Mouse (Mus musculus): Measurements from ENCODE around the gene Alpk1. TPM values are rescaled to one million over a fixed set of nuclear protein-coding genes. Genes with fewer than 3 reads are reported as not detected.

The Alpk1 gene
- polyA plus RNA-seq, 2 experiments = 0.19 to 0.59 TPM

DNA sequence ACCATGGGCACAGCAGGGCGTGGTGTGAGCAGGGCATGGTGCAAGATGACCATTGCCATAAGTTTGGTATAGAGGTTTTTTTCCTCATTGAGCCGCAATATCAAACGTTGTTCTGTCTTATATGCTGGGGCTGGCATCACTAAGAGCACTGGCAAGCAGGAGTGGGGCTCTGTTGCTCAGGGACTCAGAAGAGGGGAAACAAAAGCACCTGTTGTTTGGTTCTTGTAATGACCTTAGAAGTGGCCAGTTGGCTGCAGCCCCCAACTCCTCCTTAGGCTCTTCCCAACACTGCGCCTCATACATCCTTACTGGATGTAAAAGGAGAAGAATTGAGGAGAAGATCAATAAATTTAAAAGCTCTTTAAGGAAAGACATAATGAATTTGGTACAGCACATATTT lies 31.7 kb downstream of the Alpk1 start:
- Histone ChIP-seq H3K4me1 (replicated peaks; ENCODE audit: control insufficient read depth in 2 of 2, insufficient read depth in 2 of 2, low read length in 1 of 2) (no peaks in the 10 kb centered on the region), H3K27me3 (ENCODE audit: control insufficient read depth, insufficient read depth, low read length) (peaks cover 5% of the 10 kb centered on the region), H3K4me3 (ENCODE audit: insufficient read depth in 1 of 2, low read depth in 2 of 2, low read length in 2 of 2) (no peak overlapping the region), H3K36me3 (replicated peaks; ENCODE audit: control insufficient read depth, insufficient read depth, low read depth) (no peaks in the 10 kb centered on the region), H3K27ac (no peak overlapping the region), H3K4me2 (ENCODE audit: low read depth) (no peak overlapping the region), H3K9ac (replicated peaks) (no peak overlapping the region), H3K9me3 (ENCODE audit: control insufficient read depth, low read length) (no peaks in the 10 kb centered on the region)
- no peak for ATAC-seq (ENCODE audit: insufficient read depth)
- no peak for TF ChIP-seq EP300 (IDR thresholded peaks at IDR 0.05; ENCODE audit: low read depth)
- no peak for TF ChIP-seq CTCF (IDR thresholded peaks at IDR 0.05; ENCODE audit: low read depth)
- DNase-seq (ENCODE audit: low read depth in 3 of 3, low spot score in 3 of 3) = no peak
- 52% methylated on average over 4 of the region's 4 CpGs for WGBS (ENCODE audit: insufficient replicate concordance)

DNA sequence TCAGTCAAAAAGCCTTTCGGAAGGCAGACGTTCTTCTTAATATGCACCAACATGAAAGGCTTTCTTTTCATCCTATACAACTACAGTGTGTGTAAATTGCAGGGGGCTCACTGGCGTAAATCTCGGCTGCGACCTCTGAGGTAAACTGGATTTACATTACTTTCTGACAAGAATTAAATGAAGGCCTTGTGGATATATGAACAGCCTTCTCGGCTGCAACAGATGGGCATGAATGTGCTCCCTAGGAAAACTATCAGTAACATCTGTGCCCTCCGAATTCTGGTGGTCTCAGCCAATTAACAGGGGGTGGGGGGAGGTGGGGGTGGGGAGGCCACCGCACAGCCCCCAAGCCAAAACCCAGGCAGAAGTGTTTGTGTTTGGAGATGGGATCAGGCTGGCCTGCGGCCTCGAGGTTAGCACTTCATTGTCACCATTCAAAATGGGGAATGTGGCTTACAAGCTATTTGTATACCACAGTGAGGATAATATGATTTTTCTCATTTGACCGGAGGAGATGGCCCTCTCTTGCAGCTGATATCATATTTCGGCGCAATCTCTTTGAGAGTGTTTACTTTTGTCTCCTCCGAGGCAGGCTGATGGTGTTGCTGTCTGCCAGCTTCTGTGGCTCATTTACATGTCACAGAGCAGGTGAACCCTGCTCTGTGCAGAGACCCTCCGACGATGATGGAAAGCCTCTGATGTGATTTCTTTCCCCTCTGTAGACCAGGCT lies 34.3 kb downstream of the Alpk1 start:
- Histone ChIP-seq H3K27me3 (ENCODE audit: control insufficient read depth, insufficient read depth, low read length) (peaks cover 5% of the 10 kb centered on the region), H3K9ac (replicated peaks) (no peak overlapping the region), H3K9me3 (ENCODE audit: control insufficient read depth, low read length) (no peaks in the 10 kb centered on the region), H3K4me1 (replicated peaks; ENCODE audit: control insufficient read depth in 2 of 2, insufficient read depth in 2 of 2, low read length in 1 of 2) (no peaks in the 10 kb centered on the region), H3K36me3 (replicated peaks; ENCODE audit: control insufficient read depth, insufficient read depth, low read depth) (no peaks in the 10 kb centered on the region), H3K27ac (no peak overlapping the region), H3K4me3 (ENCODE audit: insufficient read depth in 1 of 2, low read depth in 2 of 2, low read length in 2 of 2) (no peak overlapping the region), H3K4me2 (ENCODE audit: low read depth) (no peak overlapping the region)
- DNase-seq (ENCODE audit: low read depth in 3 of 3, low spot score in 3 of 3) (no peak), ATAC-seq (ENCODE audit: insufficient read depth) (no peak)
- WGBS (ENCODE audit: insufficient replicate concordance) = 32% methylated on average over 16 of the region's 16 CpGs
- TF ChIP-seq EP300 (IDR thresholded peaks at IDR 0.05; ENCODE audit: low read depth) (no peak), CTCF (IDR thresholded peaks at IDR 0.05; ENCODE audit: low read depth) (no peak)

DNA sequence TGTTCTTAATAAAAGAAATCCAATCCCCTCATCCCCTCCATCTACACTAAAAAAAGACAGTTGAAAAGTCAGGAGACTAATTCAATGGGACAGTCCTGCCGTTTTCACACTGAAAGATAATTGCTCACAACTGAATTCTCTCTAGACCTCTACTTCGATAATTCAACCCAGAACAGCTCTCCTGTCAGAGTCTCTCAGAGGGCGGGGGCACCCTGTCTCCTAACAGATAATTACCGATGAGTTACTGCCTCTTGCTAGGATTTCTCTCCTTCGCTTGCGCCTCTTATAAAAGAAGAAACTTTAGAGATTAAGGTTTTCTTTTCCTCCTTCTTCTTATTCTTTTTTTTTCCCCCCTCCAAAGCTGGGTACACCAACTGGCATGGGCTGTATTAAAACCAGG lies 34.8 kb downstream of the Alpk1 start:
- ATAC-seq (ENCODE audit: insufficient read depth) (no peak), DNase-seq (ENCODE audit: low read depth in 3 of 3, low spot score in 3 of 3) (no peak)
- 32% methylated on average over 6 of the region's 6 CpGs for WGBS (ENCODE audit: insufficient replicate concordance)

DNA sequence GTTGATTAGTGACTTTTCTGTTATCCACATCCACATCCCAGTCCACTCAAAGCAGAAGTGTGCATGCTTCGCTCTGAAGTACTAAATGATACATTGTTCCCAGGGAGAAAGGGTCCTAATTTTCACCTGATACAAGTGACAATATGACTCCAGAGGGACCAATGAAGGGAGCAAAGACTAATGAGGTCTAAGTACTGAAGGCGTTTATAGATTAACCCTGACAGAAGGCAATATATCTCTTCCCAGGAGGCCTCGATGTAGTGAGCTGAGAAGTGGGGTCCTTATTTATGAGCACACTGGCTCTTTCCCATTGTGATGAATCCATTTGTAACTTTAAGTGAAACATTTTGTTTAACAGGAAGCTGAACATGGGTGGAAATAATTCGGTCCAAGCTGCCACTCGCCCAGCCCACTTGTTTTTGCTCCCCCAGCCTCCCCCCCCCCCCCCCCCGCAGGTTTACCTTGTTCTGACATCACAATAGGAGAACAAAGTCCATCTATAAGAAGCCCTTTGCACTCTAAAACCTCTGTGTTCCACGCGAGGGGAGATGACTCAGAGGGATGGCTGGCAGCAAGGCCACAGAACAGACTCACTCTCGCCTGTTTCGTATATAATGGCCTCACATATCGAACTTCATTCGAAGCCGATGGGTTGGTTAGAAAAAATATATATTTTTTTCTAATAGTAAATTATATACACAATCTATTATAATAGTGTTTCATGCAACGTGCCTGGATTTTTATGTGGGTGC lies 36.5 kb downstream of the Alpk1 start:
- Histone ChIP-seq H3K27me3 (ENCODE audit: control insufficient read depth, insufficient read depth, low read length) (peaks cover 5% of the 10 kb centered on the region), H3K27ac (no peak overlapping the region), H3K4me3 (ENCODE audit: insufficient read depth in 1 of 2, low read depth in 2 of 2, low read length in 2 of 2) (no peak overlapping the region), H3K9ac (replicated peaks) (no peak overlapping the region), H3K9me3 (ENCODE audit: control insufficient read depth, low read length) (no peaks in the 10 kb centered on the region), H3K4me1 (replicated peaks; ENCODE audit: control insufficient read depth in 2 of 2, insufficient read depth in 2 of 2, low read length in 1 of 2) (no peaks in the 10 kb centered on the region), H3K36me3 (replicated peaks; ENCODE audit: control insufficient read depth, insufficient read depth, low read depth) (no peaks in the 10 kb centered on the region), H3K4me2 (ENCODE audit: low read depth) (no peak overlapping the region)
- 61% methylated on average over 14 of the region's 14 CpGs for WGBS (ENCODE audit: insufficient replicate concordance)
- TF ChIP-seq CTCF (IDR thresholded peaks at IDR 0.05; ENCODE audit: low read depth) = no peak
- TF ChIP-seq EP300 (IDR thresholded peaks at IDR 0.05; ENCODE audit: low read depth) = no peak
- ATAC-seq (ENCODE audit: insufficient read depth) (no peak), DNase-seq (ENCODE audit: low read depth in 3 of 3, low spot score in 3 of 3) (no peak)

More for the DNA sequence above, 34.8 kb downstream of the Alpk1 start:
- no peaks in the 10 kb centered on the region for H3K9me3 ChIP-seq (ENCODE audit: control insufficient read depth, low read length)
- no peak overlapping the region for H3K27ac ChIP-seq
- H3K4me2 ChIP-seq (ENCODE audit: low read depth) = no peak overlapping the region
- H3K4me3 ChIP-seq (ENCODE audit: insufficient read depth in 1 of 2, low read depth in 2 of 2, low read length in 2 of 2) = no peak overlapping the region
- H3K36me3 ChIP-seq (replicated peaks; ENCODE audit: control insufficient read depth, insufficient read depth, low read depth) = no peaks in the 10 kb centered on the region
- no peaks in the 10 kb centered on the region for H3K4me1 ChIP-seq (replicated peaks; ENCODE audit: control insufficient read depth in 2 of 2, insufficient read depth in 2 of 2, low read length in 1 of 2)
- no peak for TF ChIP-seq CTCF (IDR thresholded peaks at IDR 0.05; ENCODE audit: low read depth)
- no peak for TF ChIP-seq EP300 (IDR thresholded peaks at IDR 0.05; ENCODE audit: low read depth)
- H3K9ac ChIP-seq (replicated peaks) = no peak overlapping the region
- H3K27me3 ChIP-seq (ENCODE audit: control insufficient read depth, insufficient read depth, low read length) = peaks cover 5% of the 10 kb centered on the region

DNA sequence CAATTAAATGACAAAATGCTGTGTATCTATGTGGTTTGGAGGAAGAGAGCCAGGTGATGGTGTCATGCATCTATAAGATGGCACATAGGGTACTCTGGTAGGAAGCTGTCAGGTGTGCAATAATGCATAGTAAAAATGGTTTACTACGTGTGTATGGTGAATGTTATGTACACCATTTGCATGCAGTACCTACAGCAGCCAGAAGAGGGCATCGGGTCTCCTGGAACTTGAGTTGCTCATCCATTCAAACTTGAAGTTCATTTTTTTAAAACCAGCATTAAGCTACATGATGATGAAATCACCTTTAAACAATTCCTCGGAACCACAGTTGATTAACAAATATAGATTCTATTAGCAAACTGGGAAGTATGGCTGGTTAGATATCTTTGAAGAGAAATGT lies 38.9 kb downstream of the Alpk1 start:
- Histone ChIP-seq H3K4me2 (ENCODE audit: low read depth) (no peak overlapping the region), H3K27me3 (ENCODE audit: control insufficient read depth, insufficient read depth, low read length) (peaks cover under 1% of the 10 kb centered on the region), H3K4me1 (replicated peaks; ENCODE audit: control insufficient read depth in 2 of 2, insufficient read depth in 2 of 2, low read length in 1 of 2) (no peaks in the 10 kb centered on the region), H3K9me3 (ENCODE audit: control insufficient read depth, low read length) (no peaks in the 10 kb centered on the region), H3K4me3 (ENCODE audit: insufficient read depth in 1 of 2, low read depth in 2 of 2, low read length in 2 of 2) (no peak overlapping the region), H3K27ac (no peak overlapping the region), H3K9ac (replicated peaks) (no peak overlapping the region), H3K36me3 (replicated peaks; ENCODE audit: control insufficient read depth, insufficient read depth, low read depth) (no peaks in the 10 kb centered on the region)
- no peak for DNase-seq (ENCODE audit: low read depth in 3 of 3, low spot score in 3 of 3)
- ATAC-seq (ENCODE audit: insufficient read depth) = no peak
- TF ChIP-seq CTCF (IDR thresholded peaks at IDR 0.05; ENCODE audit: low read depth) (peak; percentile 58), EP300 (IDR thresholded peaks at IDR 0.05; ENCODE audit: low read depth) (no peak)
- 74% methylated on average over 3 of the region's 3 CpGs for WGBS (ENCODE audit: insufficient replicate concordance)

Measured in liver, embryonic 14.5 days (tissue).